In genomic region chr9:44352337-44352736, GRCm38 (mm10) we compare ENCODE assay signal across 19 mouse cellular contexts.
"Had no signal": no experiment of that assay in that cellular context is flagged by ENCODE, and none has a peak within 500 bp of the region (broad histone marks: within the 10 kb centered on the region; RNA-seq: fewer than 3 reads in every experiment).

No protein-coding gene starts in this region.

- H3K27me3 ChIP-seq: kidney, embryonic 15.5 days; midbrain, embryonic 12.5 days; midbrain, embryonic 15.5 days; neural tube, embryonic 12.5 days; neural tube, embryonic 15.5 days had no signal

- H3K27ac ChIP-seq: kidney, embryonic 15.5 days; left cerebral cortex, adult 2 months; liver, embryonic 14.5 days; macrophage; midbrain, embryonic 12.5 days; midbrain, embryonic 15.5 days; neural tube, embryonic 12.5 days; neural tube, embryonic 15.5 days; stomach, postnatal 0 days had no signal

- H3K9ac ChIP-seq: kidney, embryonic 15.5 days; liver, embryonic 14.5 days; midbrain, embryonic 12.5 days; midbrain, embryonic 15.5 days; neural tube, embryonic 12.5 days; neural tube, embryonic 15.5 days had no signal

- H3K9me3 ChIP-seq: kidney, embryonic 15.5 days; midbrain, embryonic 12.5 days; midbrain, embryonic 15.5 days; neural tube, embryonic 12.5 days; neural tube, embryonic 15.5 days had no signal

- DNase-seq: kidney, adult 11 months; kidney, adult 8-10 months; kidney, postnatal 10 days; kidney, postnatal 36 days; layer of hippocampus, postnatal 36 days; lung, adult 2 months; right cerebral cortex, adult 18-20 months; right cerebral cortex, postnatal 14 days; right cerebral cortex, postnatal 4 days; thymus, postnatal 36 days had no signal

- H3K4me1 ChIP-seq: kidney, embryonic 15.5 days; midbrain, embryonic 12.5 days; neural tube, embryonic 12.5 days; neural tube, embryonic 15.5 days had no signal

- H3K4me2 ChIP-seq: kidney, embryonic 15.5 days; midbrain, embryonic 12.5 days; midbrain, embryonic 15.5 days; neural tube, embryonic 12.5 days; neural tube, embryonic 15.5 days had no signal

- H3K4me3 ChIP-seq: kidney, embryonic 15.5 days; left cerebral cortex, adult 2 months; midbrain, embryonic 12.5 days; midbrain, embryonic 15.5 days; neural tube, embryonic 12.5 days; neural tube, embryonic 15.5 days had no signal

- ATAC-seq: midbrain, embryonic 15.5 days had no signal
